In the genomic region with DNA sequence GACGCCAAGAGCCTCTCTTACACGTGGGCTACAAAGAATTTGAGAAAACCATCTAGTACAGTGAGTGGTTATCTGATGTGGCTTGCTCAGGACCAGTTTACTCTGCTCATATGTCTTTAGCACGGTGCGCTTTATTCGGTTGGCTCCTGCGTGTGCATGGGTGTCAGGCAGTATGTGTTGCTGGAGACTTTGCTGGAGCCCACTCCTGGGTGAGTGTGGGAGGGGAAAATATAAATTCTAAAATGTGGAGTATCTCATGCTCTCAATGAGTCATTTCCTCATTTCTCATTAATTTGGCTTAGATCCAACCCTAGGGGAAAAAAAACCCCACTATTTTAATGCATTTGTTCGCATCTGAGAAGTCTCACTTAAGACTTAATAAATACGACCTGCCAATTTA, we compare ENCODE assay signal across 10 mouse cellular contexts. TPM values are rescaled to one million over a fixed set of nuclear protein-coding genes. Genes with fewer than 3 reads are reported as not detected.
DNase-seq lines count a peak whose midpoint lies in the region; ATAC-seq and TF ChIP-seq lines count a peak whose summit lies in the region.
"Had no signal": no experiment of that assay in that cellular context is flagged by ENCODE, and none has a peak within 500 bp of the region (broad histone marks: within the 10 kb centered on the region; RNA-seq: fewer than 3 reads in every experiment).

No protein-coding gene starts in this region.

- no peaks in the 10 kb centered on the region for H3K27me3 ChIP-seq in intestine, embryonic 14.5 days (replicated peaks; ENCODE audit: control insufficient read depth, insufficient read depth, low read length)
- no peaks in the 10 kb centered on the region for H3K27me3 ChIP-seq in intestine, postnatal 0 days (replicated peaks; ENCODE audit: control insufficient read depth, insufficient read depth, low read length)
- H3K27me3 ChIP-seq in forebrain, embryonic 13.5 days = no peaks in the 10 kb centered on the region
- no peaks in the 10 kb centered on the region for H3K27me3 ChIP-seq in midbrain, embryonic 11.5 days (ENCODE audit: control insufficient read depth, insufficient read depth, low read length)
- H3K27me3 ChIP-seq in liver, embryonic 11.5 days (replicated peaks; ENCODE audit: control insufficient read depth, insufficient read depth, low read length) = no peaks in the 10 kb centered on the region
- H3K27me3 ChIP-seq: megakaryocyte, embryonic 14.5 days had no signal

- no peak for ATAC-seq in intestine, embryonic 14.5 days (replicated peaks; ENCODE audit: low FRiP score, low TSS enrichment, low read depth)
- no peak for ATAC-seq in intestine, postnatal 0 days
- ATAC-seq in forebrain, embryonic 13.5 days = peak; percentile 60; the same call in 1 of the 2 replicates
- ATAC-seq in midbrain, embryonic 11.5 days (ENCODE audit: low FRiP score) = peak; percentile 62
- no peak for ATAC-seq in liver, embryonic 11.5 days (replicated peaks; ENCODE audit: low FRiP score)

- H3K36me3 ChIP-seq in intestine, embryonic 14.5 days (ENCODE audit: control insufficient read depth, insufficient read depth, low read length) = no peaks in the 10 kb centered on the region
- no peaks in the 10 kb centered on the region for H3K36me3 ChIP-seq in intestine, postnatal 0 days (ENCODE audit: control insufficient read depth, insufficient read depth)
- no peaks in the 10 kb centered on the region for H3K36me3 ChIP-seq in forebrain, embryonic 13.5 days (ENCODE audit: poor library complexity, severe bottlenecking)
- no peaks in the 10 kb centered on the region for H3K36me3 ChIP-seq in midbrain, embryonic 11.5 days (ENCODE audit: control insufficient read depth, insufficient read depth, low read length)
- H3K36me3 ChIP-seq in liver, embryonic 11.5 days (ENCODE audit: control insufficient read depth, insufficient read depth, low read length) = no peaks in the 10 kb centered on the region

- H3K4me1 ChIP-seq in intestine, embryonic 14.5 days (replicated peaks; ENCODE audit: control insufficient read depth, insufficient read depth, low read length) = no peaks in the 10 kb centered on the region
- H3K4me1 ChIP-seq in intestine, postnatal 0 days (replicated peaks; ENCODE audit: control insufficient read depth, insufficient read depth, low read length) = no peaks in the 10 kb centered on the region
- H3K4me1 ChIP-seq in forebrain, embryonic 13.5 days = peaks cover 20% of the 10 kb centered on the region
- H3K4me1 ChIP-seq in midbrain, embryonic 11.5 days (ENCODE audit: control insufficient read depth, insufficient read depth, low read length) = peaks cover 18% of the 10 kb centered on the region
- no peaks in the 10 kb centered on the region for H3K4me1 ChIP-seq in liver, embryonic 11.5 days (replicated peaks; ENCODE audit: control insufficient read depth, insufficient read depth, low read length)

- no peak overlapping the region for H3K4me3 ChIP-seq in intestine, embryonic 14.5 days (ENCODE audit: low read depth, low read length)
- no peak overlapping the region for H3K4me3 ChIP-seq in intestine, postnatal 0 days (ENCODE audit: low read depth, low read length)
- no peak overlapping the region for H3K4me3 ChIP-seq in forebrain, embryonic 13.5 days
- H3K4me3 ChIP-seq in midbrain, embryonic 11.5 days (ENCODE audit: low read depth, low read length) = no peak overlapping the region
- H3K4me3 ChIP-seq in liver, embryonic 11.5 days (ENCODE audit: low read depth, low read length) = no peak overlapping the region
- H3K4me3 ChIP-seq: megakaryocyte, embryonic 14.5 days had no signal

- H3K27ac ChIP-seq in intestine, embryonic 14.5 days (ENCODE audit: low read depth) = no peak overlapping the region
- no peak overlapping the region for H3K27ac ChIP-seq in intestine, postnatal 0 days (ENCODE audit: low read depth, low read length)
- H3K27ac ChIP-seq in forebrain, embryonic 13.5 days = peak overlapping the region; percentile 20; the same call in 1 of the 2 replicates
- H3K27ac ChIP-seq in midbrain, embryonic 11.5 days (ENCODE audit: low read depth, low read length) = peak overlapping the region; percentile 23; the same call in 1 of the 2 replicates
- H3K27ac ChIP-seq in liver, embryonic 11.5 days (ENCODE audit: low read depth, low read length) = no peak overlapping the region

- WGBS in intestine, embryonic 14.5 days = 65% methylated on average over 8 of the region's 8 CpGs
- WGBS in intestine, postnatal 0 days = 66% methylated on average over 8 of the region's 8 CpGs
- 42% methylated on average over 8 of the region's 8 CpGs for WGBS in forebrain, embryonic 13.5 days
- WGBS in midbrain, embryonic 11.5 days = 57% methylated on average over 8 of the region's 8 CpGs
- WGBS in liver, embryonic 11.5 days = 69% methylated on average over 8 of the region's 8 CpGs

- H3K9ac ChIP-seq in intestine, embryonic 14.5 days (ENCODE audit: low read length) = no peak overlapping the region
- no peak overlapping the region for H3K9ac ChIP-seq in intestine, postnatal 0 days (ENCODE audit: low read depth, low read length)
- H3K9ac ChIP-seq in forebrain, embryonic 13.5 days = no peak overlapping the region
- H3K9ac ChIP-seq in midbrain, embryonic 11.5 days (ENCODE audit: low read length) = no peak overlapping the region
- H3K9ac ChIP-seq in liver, embryonic 11.5 days (ENCODE audit: low read depth, low read length) = no peak overlapping the region

- TF ChIP-seq CTCF in intestine, postnatal 0 days (IDR thresholded peaks at IDR 0.05; ENCODE audit: low read depth) = no peak

- DNase-seq in intestine, embryonic 14.5 days (ENCODE audit: low spot score) = peak; percentile 31
- peak; percentile 59 for DNase-seq in MEL-GATA-1-ER (ENCODE audit: extremely low read depth, low read depth)
- DNase-seq in midbrain, embryonic 11.5 days (ENCODE audit: low spot score, missing footprints) = no peak
- no peak for DNase-seq in thymus, postnatal 10 days (ENCODE audit: low spot score in 2 of 2)
- DNase-seq in liver, embryonic 11.5 days (ENCODE audit: low spot score) = no peak
- no peak for DNase-seq in cerebellum, postnatal 10 days
- DNase-seq: heart, adult 18-20 months had no signal

- no peaks in the 10 kb centered on the region for H3K9me3 ChIP-seq in intestine, embryonic 14.5 days (ENCODE audit: control insufficient read depth, low read length)
- H3K9me3 ChIP-seq in intestine, postnatal 0 days (ENCODE audit: control insufficient read depth) = no peaks in the 10 kb centered on the region
- no peaks in the 10 kb centered on the region for H3K9me3 ChIP-seq in forebrain, embryonic 13.5 days (replicated peaks)
- no peaks in the 10 kb centered on the region for H3K9me3 ChIP-seq in midbrain, embryonic 11.5 days (ENCODE audit: control insufficient read depth, low read length)
- no peaks in the 10 kb centered on the region for H3K9me3 ChIP-seq in liver, embryonic 11.5 days (ENCODE audit: control insufficient read depth, low read length)
- H3K9me3 ChIP-seq: megakaryocyte, embryonic 14.5 days had no signal

- no peak overlapping the region for H3K4me2 ChIP-seq in intestine, embryonic 14.5 days (ENCODE audit: low read length)
- no peak overlapping the region for H3K4me2 ChIP-seq in intestine, postnatal 0 days (replicated peaks; ENCODE audit: low read depth)
- H3K4me2 ChIP-seq in forebrain, embryonic 13.5 days = peak overlapping the region; percentile 22; the same call in 1 of the 2 replicates
- H3K4me2 ChIP-seq in midbrain, embryonic 11.5 days = no peak overlapping the region; the same call in 1 of the 2 replicates
- no peak overlapping the region for H3K4me2 ChIP-seq in liver, embryonic 11.5 days

RNA-seq across cellular contexts. Expression of a gene that starts 33.2 kb away (rescaled TPM):
- 20.4 and 25.9 TPM in 2 replicates for polyA plus RNA-seq in intestine, embryonic 14.5 days (2014; fragmentation: Nextera tagmentation; extraction: Ambion mirVana)
- 6.2 and 6.9 TPM in 2 replicates for polyA plus RNA-seq in intestine, postnatal 0 days (2015; fragmentation: Nextera tagmentation; extraction: Ambion mirVana)
- 37.9 and 43.7 TPM in 2 replicates for polyA plus RNA-seq in forebrain, embryonic 13.5 days (2015; fragmentation: Nextera tagmentation; extraction: Ambion mirVana)
- 74.7 and 80.6 TPM in 2 replicates for polyA plus RNA-seq in midbrain, embryonic 11.5 days (2014; fragmentation: Nextera tagmentation; extraction: Ambion mirVana)
- 19.6 and 20.2 TPM in 2 replicates for polyA plus RNA-seq in liver, embryonic 11.5 days (2014; fragmentation: Nextera tagmentation; extraction: Ambion mirVana)

Comparison
In these comparisons a context has a peak if more than half of its experiments do, and no peak if none do; other contexts are left out.
1. ATAC-seq: peak in forebrain, embryonic 13.5 days (single experiment) and midbrain, embryonic 11.5 days (single experiment); none in intestine, embryonic 14.5 days (single experiment), intestine, postnatal 0 days (single experiment) and liver, embryonic 11.5 days (single experiment).
2. DNase-seq: peak in intestine, embryonic 14.5 days (single experiment) and MEL-GATA-1-ER (single experiment); none in midbrain, embryonic 11.5 days (single experiment), thymus, postnatal 10 days (0 of 2), liver, embryonic 11.5 days (single experiment) and cerebellum, postnatal 10 days (0 of 2).
3. H3K27ac ChIP-seq: peak in forebrain, embryonic 13.5 days (single experiment) and midbrain, embryonic 11.5 days (single experiment); none in intestine, embryonic 14.5 days (single experiment), intestine, postnatal 0 days (single experiment) and liver, embryonic 11.5 days (single experiment).